Mouse (Mus musculus): Measurements from ENCODE around the gene Hopx.

DNA sequence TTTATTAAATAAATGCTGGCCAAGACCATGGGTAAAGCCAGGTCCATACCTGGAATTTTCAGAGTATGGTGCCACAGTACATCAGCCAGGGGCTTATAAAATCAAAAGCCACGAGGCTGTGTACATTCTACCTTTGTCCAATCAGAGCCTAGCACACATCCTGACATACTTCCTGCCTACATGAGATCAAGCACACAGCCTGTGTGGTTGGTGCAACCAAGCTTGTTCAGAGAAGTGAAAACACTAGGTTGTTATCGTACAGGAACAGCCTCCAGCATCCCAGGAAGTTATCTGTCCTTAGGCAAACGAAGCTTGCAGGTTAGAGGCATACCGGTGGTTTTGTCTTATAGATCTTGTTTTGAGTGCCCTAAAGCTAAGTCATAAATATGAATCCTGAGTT is 19.5 kb upstream of the Hopx start:
- TF ChIP-seq MAFK (IDR thresholded peaks at IDR 0.05; ENCODE audit: insufficient read depth, low read depth, low read length) (no peak), HCFC1 (IDR thresholded peaks at IDR 0.05; ENCODE audit: borderline replicate concordance, insufficient read depth, low read length) (no peak), ZNF384 (IDR thresholded peaks at IDR 0.05; ENCODE audit: low read depth, low read length) (no peak)

All from ES-E14 (cell line).